Mouse (Mus musculus): ENCODE measurements around the gene Wfs1.

DNA sequence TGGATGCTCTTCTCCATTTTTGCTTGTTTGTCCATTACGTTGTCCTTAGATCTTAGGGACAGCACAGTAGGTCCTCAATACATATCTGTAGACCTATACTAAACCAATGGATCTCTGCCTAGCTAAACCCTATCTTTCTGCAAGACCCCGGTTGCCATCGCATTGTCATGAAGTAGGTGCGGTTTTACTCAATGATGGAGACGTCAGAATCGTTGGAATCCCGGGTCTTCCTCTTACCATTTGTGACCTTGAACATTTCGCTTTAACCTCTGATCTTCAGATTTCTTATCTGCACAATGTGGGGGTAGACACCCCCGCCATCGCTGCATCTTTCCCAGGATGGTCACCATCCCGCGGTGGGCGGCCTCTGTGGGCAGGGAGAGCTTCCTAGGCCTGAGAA lies 38.7 kb upstream of the Wfs1 start:
- TF ChIP-seq MAFK (IDR thresholded peaks at IDR 0.05; ENCODE audit: insufficient read depth, low read depth, low read length) = no peak
- no peak for TF ChIP-seq ZC3H11A (IDR thresholded peaks at IDR 0.05; ENCODE audit: borderline replicate concordance, low read depth, low read length)
- no peak; the same call in 1 of the 2 replicates for TF ChIP-seq CHD2 (IDR thresholded peaks at IDR 0.05; ENCODE audit: low read depth, low read length)
- no peak for TF ChIP-seq ZNF384 (IDR thresholded peaks at IDR 0.05; ENCODE audit: low read depth, low read length)
